Mouse (Mus musculus): Measurements from ENCODE around the gene St5. TPM values are rescaled to one million over a fixed set of nuclear protein-coding genes. Genes with fewer than 3 reads are reported as not detected.

Gene St5
- total and polyA plus RNA-seq, 3 experiments, result 18.9 to 51.5 (median 34.7) TPM

GRCm38 (mm10) chr7:109641102-109641501, 62.3 kb downstream of the St5 start:
- no peak for DNase-seq

- peak; percentile 52 for DNase-seq
Measured at GRCm38 (mm10) chr7:109637391-109637790, 66.0 kb downstream of the St5 start.

- DNase-seq, result no peak
Measured at GRCm38 (mm10) chr7:109636086-109636792, 67.2 kb downstream of the St5 start.

GRCm38 (mm10) chr7:109633404-109634085, 69.9 kb downstream of the St5 start:
- DNase-seq, result no peak

- DNase-seq, result no peak
Measured at GRCm38 (mm10) chr7:109631330-109631729, 72.1 kb downstream of the St5 start.

GRCm38 (mm10) chr7:109629871-109630778, 73.3 kb downstream of the St5 start:
- DNase-seq, result peak; percentile 16

- DNase-seq, result peak; percentile 25
Measured at GRCm38 (mm10) chr7:109628935-109629609, 74.3 kb downstream of the St5 start.

GRCm38 (mm10) chr7:109627851-109628250, 75.6 kb downstream of the St5 start:
- peak; percentile 27 for DNase-seq

- DNase-seq, result no peak
Measured at GRCm38 (mm10) chr7:109622234-109622838, 81.1 kb downstream of the St5 start.

- no peak for DNase-seq
Measured at GRCm38 (mm10) chr7:109620967-109621366, 82.4 kb downstream of the St5 start.

GRCm38 (mm10) chr7:109620288-109620687, 83.1 kb downstream of the St5 start:
- no peak for DNase-seq

GRCm38 (mm10) chr7:109618721-109619120, 84.7 kb downstream of the St5 start:
- peak; percentile 79 for DNase-seq

- DNase-seq, result no peak
Measured at GRCm38 (mm10) chr7:109617838-109618237, 85.6 kb downstream of the St5 start.

- DNase-seq, result peak; percentile 90
Measured at GRCm38 (mm10) chr7:109616034-109616979, 87.1 kb downstream of the St5 start.

GRCm38 (mm10) chr7:109615601-109616000, 87.8 kb downstream of the St5 start:
- DNase-seq, result no peak

- DNase-seq, result no peak
Measured at GRCm38 (mm10) chr7:109614939-109615338, 88.5 kb downstream of the St5 start.

GRCm38 (mm10) chr7:109613531-109614021, 89.8 kb downstream of the St5 start:
- peak; percentile 54 for DNase-seq

GRCm38 (mm10) chr7:109613051-109613450, 90.4 kb downstream of the St5 start:
- no peak for DNase-seq

- DNase-seq, result no peak
Measured at GRCm38 (mm10) chr7:109612531-109612930, 90.9 kb downstream of the St5 start.

GRCm38 (mm10) chr7:109610348-109610747, 93.1 kb downstream of the St5 start:
- DNase-seq, result no peak

Measured in adrenal gland, adult 2 months (tissue).